Mouse (Mus musculus) erythroblast, embryonic 14.5 days (primary cell): Measurements from ENCODE around the gene Lrrc2.

Experiments
- GATA1 ChIP-seq: IDR thresholded peaks from 2 replicates; pipeline ENCODE4 v1.6.1; 2012; ENCODE audit warnings: low read length, inconsistent platforms, mixed read lengths
- TAL1 ChIP-seq: IDR thresholded peaks from 3 replicates; pipeline ENCODE4 v1.6.1; 2012; ENCODE audit warnings: low read length, inconsistent platforms, mixed read lengths

- no peak for TF ChIP-seq GATA1
- TF ChIP-seq TAL1, result no peak
Measured at GRCm38 (mm10) chr9:110915466-110915865, 35.9 kb upstream of the Lrrc2 start.
